Mouse (Mus musculus): ENCODE results near the gene Vmn1r137.
"Not testable (repeated sequence)": the region's sequence is repeated elsewhere in the genome, so short reads cannot be mapped to it uniquely, and the experiment has no call there.

Vmn1r137 gene

GRCm38 (mm10) chr7:21994287-21994686 is at the start of gene Vmn1r137:
TSS of gene Vmn1r137 (plus strand) at chr7:21994587.
- not testable (repeated sequence) for DNase-seq (ENCODE audit: extremely low spot score, low spot score)

GRCm38 (mm10) chr7:22028797-22029196 is 34.4 kb downstream of the Vmn1r137 start, which contains the start of gene Vmn1r138:
TSS of gene Vmn1r138 (minus strand) at chr7:22028897.
- DNase-seq (ENCODE audit: extremely low spot score, low spot score) = not testable (repeated sequence)
